Mouse (Mus musculus): Measurements from ENCODE around the gene Prss33.

The Prss33 gene

GRCm38 (mm10) chr17:23828271-23829001 is 7.4 kb downstream of the Prss33 start:
- DNase-seq (ENCODE audit: low read depth, low spot score), result no peak

- DNase-seq (ENCODE audit: low read depth, low spot score), result no peak
These were observed 10.3 kb downstream of the Prss33 start for GRCm38 (mm10) chr17:23825591-23825990.

DNA sequence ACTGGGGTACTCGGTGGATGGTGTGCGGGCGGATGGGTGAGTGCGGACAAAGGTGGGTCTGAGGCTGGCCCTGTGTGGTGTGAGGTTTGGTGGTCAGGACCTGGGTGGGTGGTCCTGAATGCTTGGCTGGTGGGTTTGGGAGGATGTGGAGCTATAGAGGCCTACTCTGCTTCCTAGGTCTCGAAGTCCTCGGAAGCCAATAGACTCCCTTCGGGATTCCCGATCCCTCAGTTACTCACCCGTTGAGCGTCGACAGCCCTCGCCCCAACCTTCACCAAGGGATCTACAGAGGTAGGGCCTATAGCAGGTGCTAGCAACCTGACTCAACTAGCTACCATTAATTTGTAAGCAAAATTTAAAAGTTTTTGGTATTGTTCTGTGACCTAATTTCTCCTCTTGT is 12.2 kb downstream of the Prss33 start:
- DNase-seq (ENCODE audit: low read depth, low spot score), result no peak

DNA sequence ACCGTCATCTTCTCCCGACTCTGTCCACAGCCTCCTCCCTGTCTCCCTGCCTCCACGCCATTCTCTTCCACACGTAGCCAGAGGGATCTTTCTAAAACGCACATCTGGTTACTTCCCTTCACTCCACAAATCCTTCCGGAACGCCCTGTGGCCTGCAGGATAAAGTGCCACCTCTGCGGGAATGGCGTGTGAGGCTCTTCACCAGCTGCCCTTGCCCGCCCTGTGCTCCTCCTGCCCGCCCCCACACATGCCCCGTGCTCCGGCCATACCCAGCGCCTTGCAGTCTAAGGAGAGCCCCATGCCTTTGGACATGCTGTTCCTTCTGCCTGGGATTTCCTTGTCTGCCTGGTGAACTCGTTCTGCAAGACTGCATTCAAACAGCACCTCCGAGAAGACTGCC is 12.8 kb downstream of the Prss33 start:
- DNase-seq (ENCODE audit: low read depth, low spot score), result no peak

- no peak for DNase-seq (ENCODE audit: low read depth, low spot score)
These were observed 13.8 kb downstream of the Prss33 start for GRCm38 (mm10) chr17:23822094-23822493.

GRCm38 (mm10) chr17:23820731-23821130 is 15.1 kb downstream of the Prss33 start:
- no peak for DNase-seq (ENCODE audit: low read depth, low spot score)

- no peak for DNase-seq (ENCODE audit: low read depth, low spot score)
These were observed 16.6 kb downstream of the Prss33 start for GRCm38 (mm10) chr17:23819235-23819634.

DNA sequence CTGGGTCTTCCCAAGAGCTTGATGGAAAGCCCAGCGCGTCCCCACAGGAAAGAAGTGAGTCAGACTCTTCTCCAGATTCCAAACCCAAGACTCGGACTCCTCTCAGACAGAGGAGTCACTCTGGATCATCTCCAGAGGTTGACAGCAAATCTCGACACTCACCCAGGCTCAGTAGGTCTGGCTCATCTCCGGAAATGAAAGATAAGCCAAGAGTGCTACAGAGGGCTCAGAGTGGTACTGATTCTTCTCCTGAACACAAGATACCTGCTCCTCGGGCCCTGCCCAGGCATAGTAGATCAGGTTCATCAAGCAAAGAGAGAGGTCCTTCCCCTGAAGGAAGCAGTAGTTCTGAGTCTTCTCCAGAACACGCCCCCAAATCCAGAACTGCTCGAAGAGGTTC is 17.3 kb downstream of the Prss33 start:
- no peak for DNase-seq (ENCODE audit: low read depth, low spot score)

GRCm38 (mm10) chr17:23815641-23816040 is 20.2 kb downstream of the Prss33 start:
- DNase-seq (ENCODE audit: low read depth, low spot score), result no peak

- no peak for DNase-seq (ENCODE audit: low read depth, low spot score)
These were observed 27.9 kb downstream of the Prss33 start for GRCm38 (mm10) chr17:23807918-23808317.

DNA sequence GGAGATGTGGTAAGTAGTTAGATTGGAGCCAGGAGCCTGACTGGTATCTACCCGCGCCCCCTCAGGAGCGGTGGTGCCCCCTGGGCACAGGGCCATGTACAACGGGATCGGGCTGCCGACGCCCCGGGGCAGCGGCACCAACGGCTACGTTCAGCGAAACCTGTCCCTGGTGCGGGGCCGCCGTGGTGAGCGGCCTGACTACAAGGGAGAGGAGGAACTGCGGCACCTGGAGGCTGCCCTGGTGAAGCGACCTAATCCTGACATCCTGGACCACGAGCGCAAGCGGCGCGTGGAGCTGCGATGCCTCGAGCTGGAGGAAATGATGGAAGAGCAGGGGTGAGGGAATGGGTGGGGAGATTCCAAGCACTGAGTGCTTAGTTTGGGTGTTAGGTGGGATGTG is 29.0 kb downstream of the Prss33 start:
- no peak for DNase-seq (ENCODE audit: low read depth, low spot score)

- DNase-seq (ENCODE audit: low read depth, low spot score), result no peak
These were observed 31.3 kb downstream of the Prss33 start for GRCm38 (mm10) chr17:23804426-23805085.

DNA sequence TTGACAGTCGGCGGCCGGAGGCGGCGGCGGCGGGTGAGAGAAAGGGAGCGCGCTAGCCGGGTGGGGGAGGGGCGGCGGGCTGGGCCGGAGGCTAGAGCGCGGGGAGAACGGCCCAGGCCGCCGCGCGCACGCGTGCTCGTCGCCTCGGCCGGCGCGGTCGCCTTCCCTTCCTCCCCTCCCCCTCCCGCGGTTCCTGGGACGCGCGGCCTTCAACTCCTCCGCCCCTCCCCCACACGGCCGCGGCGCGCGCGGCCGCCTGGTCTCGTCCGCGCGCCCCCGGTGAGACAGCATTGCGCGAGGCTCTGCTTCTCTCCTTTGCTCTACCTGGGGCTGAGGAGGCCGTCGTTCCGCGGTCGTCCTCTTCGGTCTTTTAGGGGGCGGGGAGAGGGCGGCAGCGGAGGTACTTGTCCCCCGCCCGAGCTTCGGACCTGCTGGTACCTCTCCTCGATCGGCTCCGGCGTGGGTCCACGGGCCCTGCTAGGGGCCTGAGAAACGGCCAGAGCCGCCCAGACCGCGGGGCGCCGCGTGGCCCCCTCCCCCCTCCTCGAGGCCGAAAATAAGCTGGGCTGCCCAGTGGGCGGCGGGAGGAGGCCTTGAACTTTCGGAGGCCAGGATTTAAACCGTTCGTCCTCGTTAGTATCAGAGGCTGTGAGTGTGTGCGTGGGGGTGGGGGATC is 32.4 kb downstream of the Prss33 start:
- peak; percentile 28 for DNase-seq (ENCODE audit: low read depth, low spot score)

- DNase-seq (ENCODE audit: low read depth, low spot score), result peak; percentile 99
These were observed 33.0 kb downstream of the Prss33 start for GRCm38 (mm10) chr17:23802746-23803365.

- no peak for DNase-seq (ENCODE audit: low read depth, low spot score)
These were observed 34.2 kb downstream of the Prss33 start for GRCm38 (mm10) chr17:23801627-23802026.

GRCm38 (mm10) chr17:23797316-23797715 is 38.5 kb downstream of the Prss33 start:
- DNase-seq (ENCODE audit: low read depth, low spot score), result no peak

GRCm38 (mm10) chr17:23795323-23795722 is 40.5 kb downstream of the Prss33 start:
- no peak for DNase-seq (ENCODE audit: low read depth, low spot score)

GRCm38 (mm10) chr17:23791079-23791357 is 44.8 kb downstream of the Prss33 start:
- DNase-seq (ENCODE audit: low read depth, low spot score), result no peak

DNA sequence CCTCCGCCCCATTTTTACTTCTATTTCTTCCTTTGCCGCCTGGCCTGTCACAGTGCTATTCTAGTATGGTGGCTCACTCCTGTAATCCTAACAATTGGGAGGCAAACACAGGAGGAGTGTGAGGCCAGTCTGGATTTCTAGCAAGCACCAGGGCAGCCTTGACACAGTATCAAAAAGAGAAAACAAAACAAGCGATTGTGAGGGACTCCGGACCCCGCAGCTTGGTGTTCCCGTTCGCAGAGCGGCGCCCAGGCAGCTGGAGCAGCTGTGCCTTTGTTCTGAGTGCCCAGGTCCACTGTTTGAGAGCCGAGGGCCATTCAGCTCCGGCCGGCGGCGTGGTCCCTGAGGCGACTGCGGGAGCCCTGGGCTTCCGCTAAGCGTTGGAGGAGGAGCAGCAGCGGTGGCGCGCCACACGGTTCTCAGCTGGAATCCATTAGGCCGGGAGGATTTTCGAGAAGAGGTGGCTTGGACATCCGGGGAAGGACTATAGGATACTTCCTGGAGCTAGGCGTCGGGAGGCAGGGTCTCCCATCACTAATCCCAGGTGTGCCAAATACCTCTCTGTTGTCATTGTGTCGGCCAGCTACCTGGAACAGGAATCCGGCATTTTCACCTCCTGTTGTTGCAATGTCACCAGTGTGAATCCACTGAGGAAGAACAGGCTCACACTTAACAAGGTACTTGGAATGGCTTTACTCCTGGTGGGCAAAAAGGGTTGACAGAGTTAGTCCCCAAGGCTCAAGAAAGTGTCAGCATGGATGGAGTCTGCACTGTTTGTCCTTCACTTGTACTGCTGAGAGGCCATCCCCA is 45.4 kb downstream of the Prss33 start, which contains the start of gene Srrm2:
TSS of gene Srrm2 (plus strand) at position 264 of the 810 bp plus-strand sequence.
- DNase-seq (ENCODE audit: low read depth, low spot score), result no peak

DNA sequence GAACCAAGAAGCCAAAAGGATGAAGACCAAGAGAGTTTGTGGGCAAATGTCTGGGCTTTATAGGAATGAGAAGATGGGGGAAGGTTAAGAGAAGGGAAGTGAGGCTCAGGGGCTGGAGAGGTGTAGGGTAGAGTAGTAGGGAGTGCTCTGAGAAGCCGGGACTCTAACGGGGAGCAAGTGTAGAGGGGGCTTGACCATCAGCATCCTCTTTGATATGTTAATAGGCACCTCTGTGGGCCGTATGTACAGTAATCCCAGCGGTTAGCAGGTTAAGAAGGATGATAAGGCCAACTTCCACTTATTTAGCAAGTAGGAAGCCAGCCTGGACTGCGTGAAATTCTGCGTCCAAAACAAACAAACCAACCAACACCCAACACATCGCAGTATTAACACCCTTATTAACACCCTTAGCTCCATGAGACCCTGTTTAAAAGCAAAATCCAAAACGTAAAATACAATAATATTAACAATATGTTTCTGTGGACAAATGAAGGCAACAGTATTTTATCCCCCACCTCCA is 46.0 kb downstream of the Prss33 start:
- DNase-seq (ENCODE audit: low read depth, low spot score), result no peak

DNA sequence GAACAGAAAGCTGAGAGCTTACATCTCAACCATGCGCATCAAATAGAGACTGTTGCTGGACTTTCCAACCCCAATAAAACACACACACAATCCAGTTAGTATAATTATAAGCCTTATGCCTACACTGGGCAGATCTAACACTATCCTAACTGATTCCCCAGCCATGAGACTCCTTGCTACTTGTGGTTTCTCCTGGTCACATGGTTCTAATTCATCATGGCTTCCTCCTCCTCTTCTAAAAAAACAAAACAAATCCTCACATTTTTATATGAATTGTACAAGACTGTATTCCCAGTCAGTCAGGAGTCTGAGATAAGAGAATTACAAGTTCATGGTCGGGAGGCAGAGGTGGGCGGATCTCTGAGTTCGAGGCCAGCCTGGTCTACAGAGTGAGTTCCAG is 46.9 kb downstream of the Prss33 start:
- DNase-seq (ENCODE audit: low read depth, low spot score), result no peak

All from brain, embryonic 18.5 days (tissue).